Mouse (Mus musculus) CH12.LX (cell line): ENCODE results near the gene Pxk.

Experiments
- BHLHE40 ChIP-seq: IDR thresholded peaks from 2 replicates; pipeline ENCODE4 v1.6.1; 2011; ENCODE audit warnings: mild to moderate bottlenecking, low read depth, low read length, improper control_type of control experiment
- CTCF ChIP-seq, 2 experiments: IDR thresholded peaks in 1 of 2; conservative IDR thresholded peaks in 1 of 2; 2 replicates each; pipeline ENCODE4 v1.5.1; 2011 to 2012; ENCODE audit warnings: low read depth in 2 of 2, low read length in 2 of 2, improper control_type of control experiment in 1 of 2, inconsistent platforms in 1 of 2, mild to moderate bottlenecking in 1 of 2, moderate library complexity in 1 of 2
- KAT2A ChIP-seq: IDR thresholded peaks from 2 replicates; pipeline ENCODE4 v1.6.1; 2012; ENCODE audit warnings: low read length, improper control_type of control experiment, inconsistent platforms; ENCODE audit not compliant: insufficient replicate concordance
- MAX ChIP-seq: IDR thresholded peaks from 2 replicates; pipeline ENCODE4 v1.6.1; 2011; ENCODE audit warnings: low read length, improper control_type of control experiment
- NRF1 ChIP-seq: IDR thresholded peaks from 2 replicates; pipeline ENCODE4 v1.6.1; 2014; ENCODE audit warnings: low read depth, mild to moderate bottlenecking, inconsistent platforms, low read length, improper control_type of control experiment, moderate library complexity
- POLR2A ChIP-seq: IDR thresholded peaks from 2 replicates; pipeline ENCODE4 v1.6.1; 2011; ENCODE audit warnings: low read depth, mild to moderate bottlenecking, improper control_type of control experiment, low read length
- SMC3 ChIP-seq: IDR thresholded peaks from 2 replicates; pipeline ENCODE4 v1.6.1; 2011; ENCODE audit warnings: low read depth, low read length, improper control_type of control experiment
- TCF12 ChIP-seq: IDR thresholded peaks from 2 replicates; pipeline ENCODE4 v1.6.1; 2014; ENCODE audit warnings: low read depth, mild to moderate bottlenecking, inconsistent platforms, low read length, improper control_type of control experiment

- TF ChIP-seq MAX, result no peak
- no peak for TF ChIP-seq POLR2A
- TF ChIP-seq TCF12, result no peak
- no peak for TF ChIP-seq CTCF (conservative IDR thresholded peaks at IDR 0.05 in 1 of 2, IDR thresholded peaks at IDR 0.05 in 1 of 2; ENCODE audit: low read depth in 2 of 2, low read length in 2 of 2)
- no peak for TF ChIP-seq NRF1
- no peak for TF ChIP-seq SMC3
- no peak for TF ChIP-seq KAT2A
- TF ChIP-seq BHLHE40, result no peak
Observed at GRCm38 (mm10) chr14:8124046-8124881, 26.3 kb downstream of the Pxk start.
